Mouse (Mus musculus): ENCODE measurements around the gene Pyroxd1. TPM values are rescaled to one million over a fixed set of nuclear protein-coding genes. Genes with fewer than 3 reads are reported as not detected.

The Pyroxd1 gene
- 9.5 and 13.5 TPM in 2 replicates for polyA plus RNA-seq (2015; fragmentation: Nextera tagmentation; extraction: Ambion mirVana)

GRCm38 (mm10) chr6:142345440-142346038, at the start of gene Pyroxd1:
Gene Pyroxd1, plus strand, starts transcription at chr6:142345654.

DNA sequence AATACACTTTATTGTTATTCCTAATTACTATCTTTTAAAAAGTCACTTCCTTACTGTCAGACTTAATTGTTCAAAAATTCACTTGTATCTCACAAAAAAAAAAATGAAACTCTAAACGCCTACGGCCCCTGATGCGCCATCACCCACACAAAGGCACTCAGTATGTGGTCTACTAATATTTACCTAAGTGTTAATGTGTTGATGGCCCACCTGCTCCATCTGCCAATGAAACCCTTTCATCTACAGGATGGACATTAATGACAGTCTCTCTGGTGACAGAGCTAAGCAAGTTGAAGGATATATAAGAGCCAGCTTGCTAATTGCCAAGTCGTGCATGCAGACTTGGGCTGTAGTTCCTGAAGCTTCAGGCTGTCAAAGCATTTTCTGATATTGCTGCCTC, 47.4 kb upstream of the Pyroxd1 start, which contains the start of gene Iapp:
TSS of gene Iapp (plus strand) at position 326 of the 400 bp plus-strand sequence.

DNA sequence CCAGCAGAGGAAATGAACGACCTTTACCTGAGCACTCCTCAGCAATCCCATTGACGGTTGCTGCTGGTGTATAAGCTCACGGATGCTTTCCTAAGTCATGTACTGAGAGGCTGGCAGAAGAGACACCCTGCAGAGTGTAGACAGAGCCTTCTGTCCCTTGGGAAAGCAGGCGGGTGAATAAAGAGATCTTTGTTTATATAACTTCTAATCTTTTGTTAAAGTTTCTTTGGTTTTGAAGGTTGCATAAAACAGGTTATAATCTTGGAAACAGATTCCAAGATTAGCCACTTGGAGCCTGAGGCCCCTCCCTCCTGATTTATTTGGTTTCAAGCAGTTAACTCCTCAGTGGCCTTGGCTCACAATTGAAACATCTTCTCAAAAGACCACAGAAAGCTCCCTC, 22.6 kb upstream of the Pyroxd1 start, which contains the start of gene Slco1a5:
TSS of gene Slco1a5 (minus strand) at position 101 of the 400 bp plus-strand sequence.

DNA sequence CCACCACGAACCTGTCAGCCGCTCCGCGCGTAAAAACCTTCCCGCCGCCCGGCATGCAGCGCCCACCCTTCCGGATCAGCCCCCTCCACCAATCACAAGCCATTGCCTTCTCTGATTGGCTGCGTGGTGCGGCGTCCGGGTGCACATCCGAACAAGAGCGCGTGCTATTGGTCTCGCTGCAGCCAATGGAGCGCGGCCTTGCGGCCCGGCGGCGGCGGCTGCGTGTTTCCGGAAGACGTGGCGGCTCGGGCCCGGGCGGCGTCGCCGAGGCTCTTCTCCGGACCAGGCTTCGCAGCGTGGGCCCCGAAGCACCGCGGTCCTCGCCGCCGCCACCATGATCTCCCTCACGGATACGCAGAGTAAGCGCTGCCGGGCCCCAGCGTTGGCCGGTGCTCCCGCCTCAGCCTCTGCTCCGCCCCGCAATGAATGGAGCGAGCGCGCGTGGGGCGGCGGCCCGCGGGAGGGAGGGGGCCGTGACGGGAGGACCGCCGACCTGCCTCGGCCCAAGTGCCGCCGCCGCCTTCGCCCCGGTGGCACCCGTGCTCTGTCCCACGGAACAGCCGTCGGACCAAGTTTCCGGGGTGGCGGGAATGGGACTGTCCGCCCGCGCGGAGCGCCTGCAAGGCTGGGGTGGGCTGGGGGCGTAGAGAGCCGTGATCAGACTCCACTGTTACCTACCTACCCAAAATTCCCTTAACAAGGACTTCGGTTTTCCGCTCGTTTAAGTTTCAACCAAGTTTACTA, 41.7 kb downstream of the Pyroxd1 start, which contains the start of the genes Recql and Golt1b:
TSS of gene Recql (minus strand) at position 77 of the 744 bp plus-strand sequence.
TSS of gene Golt1b (plus strand) at position 211 of the 744 bp plus-strand sequence.

Other genes starting within 250 kb of the Pyroxd1 start
- gene Slco1a6, start 137.1 kb upstream of the Pyroxd1 start, polyA plus RNA-seq (2015; fragmentation: Nextera tagmentation; extraction: Ambion mirVana) = 0.55 and 0.73 TPM in 2 replicates
- not detected in 2 replicates for gene Iapp, start 47.2 kb upstream of the Pyroxd1 start, polyA plus RNA-seq (2015; fragmentation: Nextera tagmentation; extraction: Ambion mirVana)
- not detected in 2 replicates for gene Slco1a5, start 22.7 kb upstream of the Pyroxd1 start, polyA plus RNA-seq (2015; fragmentation: Nextera tagmentation; extraction: Ambion mirVana)
- gene Recql, start 41.4 kb downstream of the Pyroxd1 start, polyA plus RNA-seq (2015; fragmentation: Nextera tagmentation; extraction: Ambion mirVana) = 5.4 and 7.4 TPM in 2 replicates
- 43.8 and 57.1 TPM in 2 replicates for gene Golt1b, start 41.6 kb downstream of the Pyroxd1 start, polyA plus RNA-seq (2015; fragmentation: Nextera tagmentation; extraction: Ambion mirVana)
- gene Spx, start 67.8 kb downstream of the Pyroxd1 start, polyA plus RNA-seq (2015; fragmentation: Nextera tagmentation; extraction: Ambion mirVana) = 0.13 and 0.17 TPM in 2 replicates
- gene Gys2, start 127.5 kb downstream of the Pyroxd1 start, polyA plus RNA-seq (2015; fragmentation: Nextera tagmentation; extraction: Ambion mirVana) = 0.17 TPM in 1 of 2 replicates, not detected in the other
- gene Ldhb, start 162.3 kb downstream of the Pyroxd1 start, polyA plus RNA-seq (2015; fragmentation: Nextera tagmentation; extraction: Ambion mirVana) = 195 and 214 TPM in 2 replicates
- 23.6 and 30.3 TPM in 2 replicates for gene Kcnj8, start 226.0 kb downstream of the Pyroxd1 start, polyA plus RNA-seq (2015; fragmentation: Nextera tagmentation; extraction: Ambion mirVana)